Mouse (Mus musculus) erythroblast, embryonic 14.5 days (primary cell): ENCODE data around the gene Cpne6.

Experiments used
- GATA1 ChIP-seq: IDR thresholded peaks from 2 replicates; pipeline ENCODE4 v1.6.1; 2012; ENCODE audit warnings: low read length, inconsistent platforms, mixed read lengths
- TAL1 ChIP-seq: IDR thresholded peaks from 3 replicates; pipeline ENCODE4 v1.6.1; 2012; ENCODE audit warnings: low read length, inconsistent platforms, mixed read lengths

GRCm38 (mm10) chr14:55479629-55480028, 30.6 kb upstream of the Cpne6 start:
- TF ChIP-seq TAL1 (no peak), GATA1 (no peak)
